Mouse (Mus musculus) MEL (cell line): Measurements from ENCODE around the gene 3830406C13Rik.

Experiments
- CHD2 ChIP-seq: IDR thresholded peaks from 2 replicates; pipeline ENCODE4 v1.6.1; 2011; ENCODE audit warnings: low read length, improper control_type of control experiment
- HCFC1 ChIP-seq: IDR thresholded peaks from 2 replicates; pipeline ENCODE4 v1.6.1; 2012; ENCODE audit warnings: low read depth, mild to moderate bottlenecking, inconsistent platforms, low read length, improper control_type of control experiment, moderate library complexity
- MAZ ChIP-seq: IDR thresholded peaks from 2 replicates; pipeline ENCODE4 v1.6.1; 2012; ENCODE audit warnings: low read depth, mild to moderate bottlenecking, inconsistent platforms, low read length, improper control_type of control experiment
- POLR2A ChIP-seq, 2 experiments: IDR thresholded peaks; 2 replicates each; pipeline ENCODE4 v1.6.1; 2011 to 2012; ENCODE audit warnings: low read length in 2 of 2, mild to moderate bottlenecking in 2 of 2, control low read depth in 1 of 2, improper control_type of control experiment in 1 of 2, low read depth in 1 of 2, moderate library complexity in 1 of 2; ENCODE audit not compliant: control insufficient read depth in 1 of 2, insufficient read depth in 1 of 2, poor library complexity in 1 of 2
- POLR2AphosphoS5 ChIP-seq: IDR thresholded peaks from 2 replicates; pipeline ENCODE4 v1.6.1; 2012; ENCODE audit warnings: low read depth, borderline replicate concordance, mild to moderate bottlenecking, inconsistent platforms, low read length, moderate library complexity, mixed read lengths
- RCOR1 ChIP-seq: IDR thresholded peaks from 2 replicates; pipeline ENCODE4 v1.6.1; 2012; ENCODE audit warnings: low read depth, mild to moderate bottlenecking, inconsistent platforms, low read length, improper control_type of control experiment
- TBP ChIP-seq: IDR thresholded peaks from 2 replicates; pipeline ENCODE4 v1.8.0; 2011; ENCODE audit warnings: low read depth, low read length, improper control_type of control experiment
- TCF12 ChIP-seq: IDR thresholded peaks from 2 replicates; pipeline ENCODE4 v1.6.1; 2014; ENCODE audit warnings: low read depth, mild to moderate bottlenecking, inconsistent platforms, low read length, improper control_type of control experiment, moderate library complexity
- USF2 ChIP-seq, 2 experiments: IDR thresholded peaks; 2 replicates each; pipeline ENCODE4 v1.6.1; 2011 to 2012; ENCODE audit warnings: improper control_type of control experiment in 2 of 2, low read length in 2 of 2, borderline replicate concordance in 1 of 2, inconsistent platforms in 1 of 2, low read depth in 1 of 2, mild to moderate bottlenecking in 1 of 2; ENCODE audit not compliant: insufficient read depth in 1 of 2
- ZC3H11A ChIP-seq: IDR thresholded peaks from 2 replicates; pipeline ENCODE4 v1.6.1; 2012; ENCODE audit warnings: low read depth, mild to moderate bottlenecking, inconsistent platforms, low read length, improper control_type of control experiment
- ZMIZ1 ChIP-seq: IDR thresholded peaks from 2 replicates; pipeline ENCODE4 v1.6.1; 2012; ENCODE audit warnings: low read depth, mild to moderate bottlenecking, inconsistent platforms, low read length, improper control_type of control experiment, moderate library complexity

GRCm38 (mm10) chr14:12337998-12338809 lies 54.2 kb downstream of the 3830406C13Rik start:
- TF ChIP-seq POLR2A (IDR thresholded peaks at IDR 0.05; ENCODE audit: control insufficient read depth in 1 of 2, insufficient read depth in 1 of 2, low read depth in 1 of 2, low read length in 2 of 2, poor library complexity in 1 of 2) (no peak), HCFC1 (no peak), MAZ (no peak), POLR2AphosphoS5 (no peak), CHD2 (no peak), TBP (no peak), RCOR1 (no peak), ZC3H11A (no peak), USF2 (IDR thresholded peaks at IDR 0.05; ENCODE audit: borderline replicate concordance in 1 of 2, insufficient read depth in 1 of 2, low read depth in 1 of 2, low read length in 2 of 2) (no peak), TCF12 (no peak), ZMIZ1 (no peak)
